Mouse (Mus musculus) frontal cortex, adult (tissue): ENCODE results near the gene Usp50.

Experiments used
- ATAC-seq: cut with Nextera tagmentation; 2 replicates; pipeline ENCODE4 v1.9.2; 2017; ENCODE audit warnings: mild to moderate bottlenecking, moderate library complexity, mixed read lengths; ENCODE audit not compliant: low TSS enrichment

Gene Usp50

DNA sequence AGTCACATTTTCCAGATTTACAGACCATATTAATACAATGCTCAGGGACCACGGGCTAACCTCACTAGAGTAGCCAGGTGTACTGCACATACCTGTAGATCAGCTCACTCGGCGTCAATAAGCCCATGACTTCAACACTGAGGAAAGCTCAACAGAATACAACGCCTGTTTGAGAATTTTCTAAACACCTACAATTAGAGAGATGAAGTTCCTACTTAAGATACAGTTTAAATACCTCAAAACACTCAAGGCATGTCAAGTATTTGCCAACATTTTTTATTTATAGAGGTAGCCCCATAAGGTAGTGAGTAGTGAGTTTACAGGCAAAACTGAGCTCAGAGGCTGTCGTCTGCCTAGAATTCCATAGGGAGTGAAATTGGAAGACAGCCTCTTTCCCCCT lies 39.9 kb downstream of the Usp50 start:
- ATAC-seq: no peak

DNA sequence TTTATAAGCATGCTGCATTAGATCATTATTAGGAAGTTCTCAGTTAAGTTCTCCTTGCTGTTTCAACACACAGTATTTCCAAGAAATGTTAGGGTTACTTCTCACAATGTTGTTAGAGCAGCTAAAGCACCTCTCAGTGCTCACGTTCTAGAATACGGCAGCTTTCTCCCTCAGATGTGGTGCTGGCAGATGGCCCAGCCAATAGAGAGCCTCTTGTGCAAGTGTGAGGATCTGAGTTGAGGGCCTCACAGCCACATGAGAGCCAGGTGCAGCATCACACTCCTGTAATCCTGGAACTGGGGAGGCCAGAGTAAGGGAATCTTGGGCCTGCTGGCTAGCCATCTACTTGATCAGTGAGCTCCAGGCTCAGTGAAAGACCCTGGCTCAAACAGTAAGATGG lies 43.0 kb downstream of the Usp50 start:
- ATAC-seq: no peak

DNA sequence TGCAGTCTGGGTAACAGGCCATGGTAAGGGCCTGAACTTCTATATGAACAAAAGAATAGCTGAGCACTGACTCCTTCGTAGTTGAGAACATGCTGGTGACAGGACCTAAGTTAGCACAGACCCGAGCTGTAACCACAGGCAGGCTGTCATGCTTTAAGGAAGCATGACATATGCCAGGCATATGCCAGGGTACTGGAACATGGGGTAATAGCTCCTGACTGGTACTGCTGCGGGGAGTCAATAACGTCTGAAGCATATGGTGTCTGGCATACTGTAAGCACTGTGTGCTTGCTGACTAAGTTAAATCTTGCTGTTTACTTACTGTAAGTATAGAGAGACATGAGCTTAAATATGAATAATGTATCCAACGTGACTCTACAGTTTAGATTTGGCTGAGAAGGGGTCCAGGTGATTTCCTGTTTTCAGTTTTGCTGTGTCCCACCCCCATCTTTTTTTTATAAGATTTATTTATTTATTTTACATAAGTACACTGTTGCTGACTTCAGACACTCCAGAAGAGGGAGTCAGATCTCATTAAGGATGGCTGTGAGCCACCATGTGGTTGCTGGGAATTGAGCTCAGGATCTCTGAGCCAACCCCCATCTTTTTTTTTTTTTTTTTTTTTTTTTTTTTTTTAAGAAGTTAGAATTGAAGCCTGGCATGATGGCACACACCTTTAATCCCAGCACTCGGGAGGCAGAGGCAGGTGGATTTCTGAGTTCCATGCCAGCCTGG lies 47.8 kb downstream of the Usp50 start:
- no peak for ATAC-seq

DNA sequence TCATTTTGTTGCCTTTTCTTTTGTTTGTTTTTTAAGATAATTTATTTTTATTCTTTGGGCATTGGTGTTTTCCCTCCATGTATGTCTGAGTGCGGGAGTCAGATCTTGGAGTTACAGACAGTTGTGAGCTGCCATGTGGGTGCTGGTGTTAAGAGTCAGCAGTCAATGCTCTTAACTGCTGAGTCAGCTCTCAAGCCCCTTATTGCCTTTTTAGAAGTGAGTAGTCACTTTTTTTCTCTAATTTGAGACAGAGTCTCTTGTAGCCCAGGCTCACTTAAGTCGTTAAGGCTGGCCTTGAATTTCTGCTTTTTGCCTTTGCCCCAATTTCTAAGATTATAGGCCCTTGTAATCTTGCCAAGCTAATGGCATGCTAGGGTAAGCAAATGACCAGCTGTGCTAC lies 52.8 kb downstream of the Usp50 start:
- no peak for ATAC-seq

DNA sequence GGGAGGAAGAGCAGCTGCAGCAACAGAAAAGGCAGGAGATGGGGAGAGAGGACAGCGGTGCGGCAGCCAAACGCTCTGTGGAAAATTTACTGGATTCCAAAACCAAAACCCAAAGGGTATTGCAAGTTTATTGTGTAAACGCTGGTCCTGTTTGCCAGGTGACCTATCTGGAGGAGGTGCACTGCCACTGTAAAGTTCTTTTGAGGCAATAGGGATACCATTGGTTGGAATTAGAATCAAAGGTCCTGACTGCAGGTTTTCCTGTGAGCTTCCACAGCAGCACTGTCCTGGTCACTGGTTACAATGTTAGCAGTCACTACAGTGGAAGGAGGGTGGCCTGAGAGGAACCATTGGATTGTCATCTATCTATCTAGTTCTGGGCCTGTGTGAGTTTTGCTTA lies 54.1 kb downstream of the Usp50 start:
- ATAC-seq: no peak

DNA sequence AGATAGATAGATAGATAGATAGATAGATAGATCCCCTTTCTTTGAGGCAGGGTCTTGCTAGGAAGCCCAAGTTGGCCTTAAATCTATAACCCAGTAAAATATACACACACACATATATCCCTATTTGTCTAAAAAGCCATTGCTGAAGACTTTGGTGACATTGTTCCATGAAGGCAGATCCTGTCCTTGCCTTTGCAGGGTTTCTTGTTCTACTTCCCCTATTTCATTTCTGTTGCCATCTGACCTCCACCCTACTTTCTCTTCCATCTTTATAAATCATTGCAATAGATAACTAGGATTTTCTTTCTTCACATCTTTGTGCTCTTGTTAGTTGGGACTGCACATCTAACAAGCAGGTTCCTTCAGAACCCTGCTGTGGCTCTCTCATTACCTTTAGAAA lies 70.3 kb downstream of the Usp50 start:
- ATAC-seq: no peak

DNA sequence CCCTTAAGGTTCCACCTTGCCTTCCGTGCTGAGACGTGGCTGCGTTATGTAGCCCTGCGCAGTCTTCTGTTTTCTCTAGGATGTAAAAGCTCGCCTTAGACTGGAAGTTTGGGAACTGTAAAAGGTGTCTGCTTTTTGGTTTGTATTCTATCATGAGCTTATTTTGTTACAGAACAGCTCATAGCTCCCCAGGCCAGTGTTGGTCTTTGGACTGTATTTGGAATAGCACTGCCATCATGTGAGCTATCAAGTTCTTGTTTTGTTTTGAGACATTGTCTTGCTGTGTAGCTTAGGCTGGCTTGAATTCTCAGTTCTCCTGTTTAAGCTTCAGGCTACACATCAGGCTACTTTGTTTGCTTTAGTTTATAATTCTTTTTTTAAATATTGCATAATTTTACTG lies 70.7 kb downstream of the Usp50 start:
- ATAC-seq: no peak

DNA sequence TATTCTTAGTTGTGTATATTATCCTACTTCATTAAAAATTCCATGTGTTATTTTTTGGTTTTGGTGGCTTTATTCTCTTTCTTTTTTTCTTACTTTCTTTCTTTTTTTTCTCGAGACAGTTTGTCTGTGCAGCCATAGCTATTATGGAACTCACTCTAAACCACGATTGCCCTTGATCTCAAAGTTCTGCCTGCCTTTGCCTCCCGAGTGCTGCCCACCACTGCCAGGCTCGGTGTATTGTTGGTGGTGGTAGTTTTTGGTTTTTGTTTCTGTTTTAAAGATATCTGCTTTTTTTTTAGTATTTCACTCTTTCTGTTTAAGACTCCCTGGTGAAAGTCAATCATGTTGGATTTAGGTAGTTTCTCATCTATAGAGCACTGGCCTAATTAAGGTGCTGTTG lies 74.9 kb downstream of the Usp50 start:
- ATAC-seq: no peak

DNA sequence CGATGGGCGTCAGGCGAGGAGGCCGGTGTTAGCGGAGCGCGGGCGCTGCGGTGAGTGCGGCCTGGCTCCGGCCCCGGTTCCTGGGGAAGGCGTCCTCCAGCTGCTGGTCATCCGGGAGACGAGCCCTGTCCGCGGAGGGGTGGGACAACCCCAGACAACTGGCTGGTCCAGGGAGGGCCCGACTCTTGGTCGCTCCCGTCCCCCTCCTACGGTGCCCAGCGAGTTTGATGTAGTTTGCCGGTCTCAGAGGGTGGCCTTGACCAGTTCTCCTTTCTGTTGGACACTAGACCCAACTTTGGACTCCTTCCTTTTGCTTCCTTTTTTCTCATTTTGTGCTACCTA lies 75.9 kb downstream of the Usp50 start:
- no peak; the same call in 1 of the 2 replicates for ATAC-seq

DNA sequence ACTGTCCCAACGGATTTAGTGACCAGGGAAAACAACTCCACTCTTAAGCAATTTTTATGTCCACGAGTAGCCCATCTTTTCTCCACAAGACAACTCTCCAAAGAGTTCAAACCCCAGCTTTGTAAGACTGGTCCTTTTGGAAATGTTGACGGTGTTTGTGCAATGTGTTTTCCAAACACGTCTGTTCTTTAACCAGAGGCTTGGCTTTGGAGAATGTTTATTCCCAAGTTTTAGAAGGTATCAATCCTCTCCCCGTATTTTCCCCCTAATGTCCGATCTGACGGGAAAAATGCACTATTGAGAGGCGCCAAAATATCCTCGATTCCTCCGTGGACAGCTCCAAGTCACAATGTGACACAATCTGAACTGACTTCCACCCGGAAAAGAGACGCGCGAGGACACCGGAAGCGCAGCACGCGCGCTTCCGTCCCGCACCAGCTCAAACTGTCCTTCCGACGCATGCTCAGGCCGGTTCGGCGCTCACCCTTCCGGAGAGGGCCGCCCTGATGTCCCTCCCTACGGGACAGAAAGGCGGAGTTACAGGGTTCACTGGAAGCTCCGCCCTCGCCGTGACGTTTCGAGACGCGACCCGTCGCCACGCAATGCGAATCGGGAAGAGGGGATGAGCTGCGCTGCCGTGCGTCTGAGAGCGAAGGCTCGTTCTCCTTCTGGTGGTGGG lies 76.4 kb downstream of the Usp50 start, which contains the start of gene Usp8:
Gene Usp8, plus strand, starts transcription at position 570 of the 679 bp plus-strand sequence.
- ATAC-seq: peak; percentile 100

DNA sequence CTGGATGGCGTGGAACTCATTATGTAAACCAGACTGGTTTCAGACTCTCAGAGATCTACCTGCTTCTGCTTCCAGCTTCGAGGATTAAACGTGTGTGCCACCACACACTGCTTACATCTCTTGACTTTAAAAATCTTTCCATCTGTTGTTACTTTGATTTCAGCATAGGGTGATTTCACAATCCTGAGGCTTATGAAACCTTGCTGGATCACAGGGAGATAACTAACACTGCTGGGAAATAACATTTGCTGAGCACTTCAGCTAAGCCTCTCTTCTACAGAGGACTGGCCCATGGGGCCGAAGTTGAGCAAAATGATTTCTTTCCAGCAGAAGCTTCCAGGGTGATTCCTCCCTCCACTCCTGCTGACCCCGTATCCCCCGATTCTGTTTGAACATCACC lies 88.0 kb downstream of the Usp50 start:
- ATAC-seq: no peak

DNA sequence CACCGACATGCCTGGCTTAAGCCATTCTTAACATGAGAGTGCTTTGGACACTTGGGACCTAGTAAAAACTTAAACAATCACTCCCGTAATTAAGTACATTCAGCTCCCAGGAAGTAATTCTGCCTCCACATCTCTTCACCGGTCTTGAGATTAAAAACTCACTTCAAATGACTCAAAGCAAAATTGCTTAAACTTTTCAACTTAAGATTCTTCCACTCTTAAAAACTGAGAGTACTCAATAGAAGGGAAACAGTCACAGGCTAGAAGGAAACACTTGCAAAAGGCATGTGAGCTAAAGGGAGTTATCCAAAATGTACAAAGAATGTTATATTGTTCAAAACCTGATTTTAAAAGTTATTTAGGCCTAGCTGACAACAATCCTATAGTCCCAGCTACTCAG lies 92.0 kb downstream of the Usp50 start:
- ATAC-seq: no peak

DNA sequence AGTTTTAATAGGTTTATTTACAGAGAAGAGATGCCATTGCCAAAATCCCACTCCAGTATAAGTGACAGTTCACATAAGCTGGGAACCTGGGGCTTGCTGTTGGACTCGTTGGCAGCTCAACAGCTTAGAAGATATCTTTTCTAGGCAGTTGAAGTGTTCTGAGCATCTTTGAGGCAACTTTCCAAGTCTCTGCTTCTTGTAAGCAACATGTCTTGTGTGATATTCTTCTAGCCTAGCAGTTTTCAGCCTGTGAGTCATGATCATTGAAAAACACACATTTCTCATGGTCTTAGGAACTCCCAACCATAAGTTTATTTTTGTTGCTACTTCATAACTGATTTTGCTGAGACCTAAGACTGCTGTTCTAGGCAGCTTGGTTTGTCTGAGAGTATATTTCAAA lies 100.3 kb downstream of the Usp50 start:
- ATAC-seq: peak; percentile 62

DNA sequence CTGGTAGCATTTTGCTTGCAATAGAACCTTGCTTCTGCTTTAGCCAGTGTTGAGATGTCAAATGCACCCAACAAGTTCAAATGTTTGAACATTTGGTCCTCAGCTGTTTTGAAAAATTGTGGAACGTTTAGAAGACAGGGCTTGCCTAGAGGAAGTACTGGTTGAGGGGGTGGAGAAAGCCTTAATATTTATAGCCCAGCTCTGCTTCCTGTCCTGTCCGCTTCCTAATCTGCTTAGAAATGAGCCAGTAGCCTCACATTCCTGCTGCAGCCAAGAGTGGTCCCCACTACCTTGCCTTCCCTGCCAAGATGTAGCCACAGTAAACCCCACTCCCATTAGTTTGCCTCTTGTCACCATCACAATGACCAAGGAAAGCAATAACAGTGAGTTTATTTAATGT lies 100.9 kb downstream of the Usp50 start:
- no peak for ATAC-seq

DNA sequence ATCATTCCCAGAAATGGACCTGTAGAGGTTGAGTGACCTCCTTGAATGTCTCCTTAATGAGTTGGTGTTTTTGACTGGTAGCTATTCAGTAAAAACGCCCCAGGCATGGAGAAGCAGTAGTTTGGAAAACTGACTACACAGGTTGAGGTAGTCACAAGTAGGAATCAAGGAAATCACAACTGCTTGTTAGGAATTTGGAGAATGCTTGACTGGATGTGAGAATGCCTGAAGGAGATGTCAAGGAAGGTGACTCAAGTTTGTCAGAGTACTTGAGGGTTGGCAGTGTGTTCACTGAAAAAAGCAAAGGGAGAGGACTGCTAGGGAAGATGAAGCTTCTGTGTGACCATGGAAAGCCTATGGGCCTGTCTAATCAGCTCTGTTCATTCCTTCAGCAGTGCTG lies 105.9 kb downstream of the Usp50 start:
- no peak for ATAC-seq

DNA sequence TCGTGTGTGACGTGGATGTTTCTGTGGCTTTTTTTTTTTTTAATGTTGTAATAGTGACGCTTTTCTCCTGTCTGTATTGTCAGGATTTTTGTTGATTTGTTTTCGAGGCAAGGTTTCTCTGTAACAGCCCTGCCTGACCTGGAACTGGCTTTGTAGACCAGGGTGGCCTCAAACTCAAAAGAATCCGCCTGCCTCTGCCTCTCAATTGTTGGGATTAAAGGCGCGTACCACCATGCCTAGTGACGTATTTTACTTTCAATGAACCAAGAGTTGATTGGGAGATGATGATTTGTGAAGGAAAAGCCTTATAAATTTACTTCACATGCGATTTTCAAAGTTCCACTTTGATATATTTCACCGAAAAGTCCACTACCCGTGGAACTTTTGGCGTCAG lies 107.2 kb downstream of the Usp50 start, which contains the start of gene Gabpb1:
Gene Gabpb1, minus strand, starts transcription at position 216 of the 394 bp plus-strand sequence.
- no peak for ATAC-seq

DNA sequence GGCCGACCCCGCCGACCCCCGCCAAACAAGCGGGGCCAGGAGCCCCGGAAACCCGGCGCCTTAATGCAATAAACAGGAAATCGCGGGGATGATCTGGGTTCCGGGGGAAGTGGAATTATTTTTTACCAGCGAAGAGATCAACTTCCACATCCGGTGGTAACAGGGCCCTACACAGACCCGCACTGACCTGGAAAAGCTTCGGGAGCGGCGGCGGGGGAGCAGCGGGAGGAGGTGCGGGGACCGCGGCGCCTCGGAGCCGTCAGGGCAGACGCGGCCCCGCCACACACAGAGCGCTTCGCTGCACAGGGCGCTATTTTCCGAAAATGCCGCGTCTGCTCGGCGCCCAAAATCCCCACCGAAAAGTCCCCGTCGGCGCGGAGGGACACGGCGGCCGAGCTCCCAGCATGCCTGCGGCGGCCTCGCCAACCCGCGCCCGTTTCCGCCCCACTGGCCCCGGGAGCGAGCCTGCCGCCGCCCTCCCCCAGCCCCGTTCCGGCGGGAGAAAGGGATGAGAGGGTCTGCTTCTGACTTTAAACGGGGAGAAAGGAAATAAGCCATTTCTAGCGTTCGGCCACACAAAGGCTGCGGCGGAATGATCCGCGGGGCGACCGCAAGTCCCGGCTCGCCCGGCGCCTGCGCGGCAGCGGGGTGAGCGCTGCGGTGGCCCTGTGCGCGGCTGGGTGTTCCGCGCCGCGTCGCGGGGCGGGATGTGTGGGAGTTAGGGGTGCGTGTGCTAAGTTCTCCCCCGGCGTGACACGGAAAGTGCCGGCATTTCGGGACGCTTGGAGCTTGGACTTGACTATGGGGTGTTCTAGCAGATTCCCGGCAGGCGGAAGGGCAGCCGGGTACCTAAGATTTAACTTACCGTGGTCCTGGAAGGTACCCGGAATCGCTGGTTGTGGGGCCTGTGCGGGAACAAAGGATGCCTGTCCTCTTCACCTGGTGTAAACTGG lies 107.8 kb downstream of the Usp50 start:
- ATAC-seq: peak; percentile 90

DNA sequence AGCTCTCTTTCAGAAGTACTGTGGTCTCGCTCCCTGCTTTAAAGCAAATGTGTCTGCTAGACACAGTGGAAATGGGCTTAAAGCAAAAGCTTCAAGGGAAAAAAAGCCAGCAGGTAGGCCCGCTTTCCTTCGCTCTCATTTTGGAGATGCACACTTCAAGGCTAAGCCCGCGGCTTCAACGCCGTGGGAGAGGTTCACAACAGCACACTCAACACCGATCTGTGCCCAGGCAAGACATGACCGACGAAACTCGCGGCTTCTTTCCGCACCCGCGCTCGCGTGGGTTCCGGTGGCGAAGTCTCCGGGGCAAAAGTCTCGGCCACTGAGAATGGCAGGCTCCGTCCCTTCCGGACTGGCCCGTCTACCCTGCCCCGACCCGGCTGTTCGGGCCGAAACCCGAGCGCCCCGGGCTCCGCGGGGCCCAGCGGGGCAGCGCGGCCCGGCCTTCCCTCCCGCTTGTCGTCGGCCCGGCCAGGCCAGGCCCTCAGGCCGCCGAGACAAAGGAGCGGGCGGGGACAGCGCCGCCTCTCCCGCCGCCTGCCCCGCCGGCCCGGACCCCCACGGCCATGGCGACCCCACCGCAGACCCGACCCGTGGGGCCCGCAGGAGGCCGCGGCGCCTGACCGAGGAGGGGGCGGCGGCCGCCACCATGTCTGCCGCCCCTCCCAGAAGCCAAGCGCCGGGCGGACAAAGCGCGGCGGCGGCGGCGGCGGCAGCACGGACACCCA lies 108.7 kb downstream of the Usp50 start:
- ATAC-seq: peak; percentile 29

DNA sequence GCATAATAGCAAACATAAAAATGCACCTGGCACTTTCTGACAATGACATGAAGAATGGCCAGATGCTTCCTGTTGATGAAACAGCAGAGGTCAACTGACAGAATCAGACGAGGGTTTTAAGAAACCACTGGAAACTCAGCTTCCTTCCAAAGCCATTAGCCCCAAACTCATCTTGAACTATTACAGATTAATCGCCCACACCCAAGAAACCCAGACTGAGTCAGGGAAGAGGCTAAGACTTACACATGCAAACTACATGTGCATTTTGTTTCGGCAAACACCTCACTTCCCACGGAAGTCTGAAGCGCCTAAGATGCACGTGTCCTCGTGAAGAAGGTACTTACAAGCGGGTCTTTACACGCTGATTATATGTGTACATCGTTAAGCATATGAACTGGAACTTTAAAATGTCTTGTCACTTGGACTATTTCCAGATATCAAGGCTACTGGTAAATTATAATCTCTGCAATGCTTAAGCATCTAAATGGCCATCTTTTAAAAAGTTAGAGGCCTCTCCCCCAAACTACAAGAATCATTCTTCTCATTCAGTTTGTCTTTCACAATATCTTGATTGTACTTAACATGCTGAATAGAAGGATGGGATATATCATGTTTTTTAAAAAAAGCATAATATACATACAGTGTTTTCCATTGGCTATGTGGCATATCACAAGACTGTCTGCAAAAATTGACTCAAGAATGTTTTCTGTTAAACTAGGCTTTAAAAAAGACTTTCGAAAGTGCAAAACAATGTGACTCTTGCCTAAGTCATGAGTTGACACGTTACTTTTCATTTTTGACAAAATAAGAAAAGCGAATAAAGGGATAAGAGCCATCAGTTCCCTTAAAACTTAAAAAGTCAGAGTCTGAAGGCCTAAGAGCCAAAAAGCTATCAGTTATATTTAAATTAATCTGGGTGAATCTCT lies 109.7 kb downstream of the Usp50 start:
- ATAC-seq: no peak

DNA sequence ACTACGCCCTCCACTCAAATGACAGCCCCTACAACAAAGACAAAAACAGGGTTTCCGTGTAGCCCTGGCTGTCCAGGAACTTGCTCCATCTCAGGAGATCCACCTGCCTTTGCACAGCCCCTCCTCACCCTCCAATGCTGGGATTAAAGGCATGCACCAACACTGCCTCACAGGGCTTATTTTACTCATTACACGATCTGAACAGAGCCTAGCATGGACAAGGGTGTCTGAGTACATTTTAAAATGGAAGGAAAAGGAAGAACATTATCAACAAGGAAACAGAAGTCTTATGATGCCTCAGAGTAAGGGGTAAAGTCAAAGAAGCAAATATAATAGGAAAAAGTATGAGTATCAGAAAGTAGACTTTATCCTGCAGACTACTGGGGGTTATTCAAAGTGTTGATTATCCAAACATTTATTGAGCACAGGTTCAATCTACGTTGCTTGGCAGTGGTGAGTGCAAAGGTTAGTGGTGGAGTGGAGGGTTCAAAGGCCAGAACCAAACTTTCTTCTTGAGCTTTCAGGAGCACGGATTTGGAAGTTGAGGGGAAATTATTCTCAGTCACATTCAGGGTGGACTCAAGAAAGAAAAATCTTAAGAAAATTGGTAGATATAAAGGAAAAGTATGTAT lies 114.5 kb downstream of the Usp50 start:
- no peak for ATAC-seq
